19 mouse cellular contexts compared by ENCODE assay signal in genomic region chr9:119038574-119038973, GRCm38 (mm10).
"Had no signal": no experiment of that assay in that cellular context is flagged by ENCODE, and none has a peak within 500 bp of the region (broad histone marks: within the 10 kb centered on the region; RNA-seq: fewer than 3 reads in every experiment).

No protein-coding gene starts in this region.

- H3K4me3 ChIP-seq: layer of hippocampus, adult 2 months; liver, embryonic 15.5 days; midbrain, embryonic 10.5 days; midbrain, embryonic 13.5 days; myocyte; neural tube, embryonic 13.5 days had no signal

- H3K4me2 ChIP-seq: liver, embryonic 15.5 days; midbrain, embryonic 13.5 days; neural tube, embryonic 13.5 days had no signal

- DNase-seq: kidney, adult 2 months; kidney, postnatal 25 days; layer of hippocampus, adult 9-11 months; lung, adult 2 months; lung, postnatal 14 days; lung, postnatal 4 days; retina, postnatal 1 day; right cerebral cortex, postnatal 25 days; thymus, adult 18-20 months; thymus, postnatal 36 days had no signal

- ATAC-seq: intestine, postnatal 0 days; midbrain, embryonic 13.5 days; midbrain, embryonic 16.5 days had no signal

- H3K27me3 ChIP-seq: liver, embryonic 15.5 days; midbrain, embryonic 13.5 days; neural tube, embryonic 13.5 days had no signal

- H3K4me1 ChIP-seq: liver, embryonic 15.5 days had no signal

- H3K9me3 ChIP-seq: liver, embryonic 15.5 days; midbrain, embryonic 10.5 days; midbrain, embryonic 13.5 days; neural tube, embryonic 13.5 days had no signal

- H3K27ac ChIP-seq: kidney, postnatal 0 days; liver, embryonic 15.5 days; midbrain, embryonic 10.5 days; midbrain, embryonic 13.5 days; neural tube, embryonic 13.5 days had no signal

- H3K9ac ChIP-seq: liver, embryonic 15.5 days; midbrain, embryonic 13.5 days; neural tube, embryonic 13.5 days had no signal
